Mouse (Mus musculus): Measurements from ENCODE around the gene Cd37.

- TF ChIP-seq CTCF (conservative IDR thresholded peaks at IDR 0.05; ENCODE audit: insufficient read depth, insufficient read length, low read depth, low read length) (no peak), POLR2A (IDR thresholded peaks at IDR 0.05; ENCODE audit: low read depth, low read length) (no peak)
Observed at GRCm38 (mm10) chr7:45196176-45196535, 42.8 kb downstream of the Cd37 start.
